Mouse (Mus musculus) brain, embryonic 14.5 days (tissue): Measurements from ENCODE around the gene Tmem216. TPM values are rescaled to one million over a fixed set of nuclear protein-coding genes. Genes with fewer than 3 reads are reported as not detected.

Experiments used
- DNase-seq: peaks from one replicate; pipeline ENCODE4 v3.0.0-alpha.2; 2011; ENCODE audit warnings: low read depth
- CTCF ChIP-seq: fragments of 200-500 bp; IDR thresholded peaks from 2 replicates; pipeline ENCODE4 v1.5.1; 2012; ENCODE audit warnings: inconsistent platforms, mild to moderate bottlenecking, moderate library complexity, borderline replicate concordance; ENCODE audit not compliant: insufficient read depth, insufficient read length; ENCODE audit errors: extremely low read depth
- POLR2A ChIP-seq: fragments of 200-500 bp; IDR thresholded peaks from 2 replicates; pipeline ENCODE4 v1.6.1; 2012; ENCODE audit warnings: mild to moderate bottlenecking, inconsistent platforms, borderline replicate concordance; ENCODE audit not compliant: poor library complexity, insufficient read depth, insufficient read length, severe bottlenecking; ENCODE audit errors: extremely low read depth
- polyA plus RNA-seq: library from polyadenylated mRNA; depleted of rRNA; stranded (reverse); fragments of >200 nt; gene quantifications from 2 replicates; pipeline ENCODE4 v1.2.3, GENCODE M21; 2012; rRNA removed

Gene Tmem216
- 40.9 and 74.9 TPM in 2 replicates for polyA plus RNA-seq

DNA sequence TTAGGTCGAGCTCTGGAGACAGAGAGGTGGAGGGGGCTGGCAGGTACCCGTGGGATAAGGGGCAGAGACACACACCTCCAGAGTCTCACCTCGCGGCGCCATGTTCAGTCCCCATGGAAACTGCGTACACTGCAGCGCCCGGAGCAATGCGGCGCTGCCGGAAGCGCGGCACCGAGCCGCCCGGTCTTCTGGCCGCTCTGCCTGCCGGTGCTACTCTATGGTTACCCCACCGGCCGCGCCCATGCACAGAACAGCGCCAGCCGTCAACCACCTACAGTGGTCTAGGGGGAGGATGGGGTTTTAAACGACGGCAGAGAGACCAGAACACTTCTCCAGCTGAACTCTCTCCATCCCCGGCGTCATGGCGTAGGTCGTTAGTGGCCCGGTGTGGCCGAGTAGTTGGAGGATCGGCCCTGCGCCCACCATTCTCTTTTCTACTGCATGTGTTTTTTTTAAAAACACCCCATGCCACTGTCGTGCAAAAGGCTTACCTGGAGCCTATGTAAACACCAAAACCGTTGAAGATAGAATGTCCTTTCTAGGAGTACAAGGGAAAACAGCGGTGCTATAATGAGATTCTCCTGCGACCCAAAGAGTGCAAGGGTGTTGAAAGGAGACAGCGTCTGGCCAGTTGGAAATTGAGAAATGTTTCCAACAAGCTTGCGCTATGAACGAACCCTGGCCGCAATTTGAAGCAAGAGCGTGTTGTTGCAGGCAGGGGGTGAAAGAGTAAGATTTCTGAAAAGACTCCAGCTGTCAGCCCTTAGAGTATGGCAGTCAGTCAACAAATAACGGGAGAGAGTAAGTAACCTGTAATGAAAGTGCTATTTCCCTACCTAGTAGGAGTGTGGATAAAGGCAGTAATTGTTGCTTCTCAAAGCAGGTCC, at the start of gene Tmem216:
Tmem216 (minus strand) TSS at position 615 of the 887 bp plus-strand sequence.
- TF ChIP-seq CTCF (no peak), POLR2A (peak; percentile 58; the same call in 1 of the 2 replicates)
- DNase-seq, result peak; percentile 95

DNA sequence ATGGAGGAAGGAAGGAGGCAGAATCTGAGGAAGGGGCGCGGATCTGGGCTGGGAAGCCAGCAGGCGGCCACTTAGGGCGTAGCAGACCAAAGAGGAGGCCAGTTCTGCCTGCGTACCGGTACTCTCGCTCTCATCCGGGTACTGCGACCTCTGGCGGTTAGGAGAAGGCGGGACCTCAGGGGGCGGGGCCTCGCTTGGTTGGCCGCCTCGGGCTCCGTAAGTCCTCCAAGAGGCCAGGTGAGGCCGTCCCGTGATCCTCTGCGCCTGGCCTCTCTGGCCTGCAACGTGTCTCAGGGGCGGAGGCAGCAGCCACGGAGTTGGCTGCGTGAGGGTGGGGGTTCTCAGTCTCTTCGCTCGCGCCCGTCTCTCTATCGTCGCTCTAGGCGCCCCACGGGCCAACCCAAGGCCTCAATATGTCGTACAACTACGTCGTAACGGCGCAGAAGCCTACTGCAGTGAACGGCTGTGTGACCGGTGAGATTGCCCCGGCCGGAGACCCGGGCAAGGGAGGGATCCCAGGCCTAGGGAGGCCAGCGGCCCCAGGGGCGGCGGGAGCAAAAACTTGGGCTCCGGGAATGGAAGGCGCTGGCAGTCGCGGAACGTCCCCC, 49.4 kb upstream of the Tmem216 start, which contains the start of the genes Ddb1 and Tkfc:
Ddb1 (plus strand) TSS at position 35 of the 608 bp plus-strand sequence.
Tkfc (minus strand) TSS at position 362 of the 608 bp plus-strand sequence.
- TF ChIP-seq POLR2A, result peak; percentile 91; the same call in 1 of the 2 replicates
- TF ChIP-seq CTCF, result peak; percentile 43
- peak; percentile 100 for DNase-seq

DNA sequence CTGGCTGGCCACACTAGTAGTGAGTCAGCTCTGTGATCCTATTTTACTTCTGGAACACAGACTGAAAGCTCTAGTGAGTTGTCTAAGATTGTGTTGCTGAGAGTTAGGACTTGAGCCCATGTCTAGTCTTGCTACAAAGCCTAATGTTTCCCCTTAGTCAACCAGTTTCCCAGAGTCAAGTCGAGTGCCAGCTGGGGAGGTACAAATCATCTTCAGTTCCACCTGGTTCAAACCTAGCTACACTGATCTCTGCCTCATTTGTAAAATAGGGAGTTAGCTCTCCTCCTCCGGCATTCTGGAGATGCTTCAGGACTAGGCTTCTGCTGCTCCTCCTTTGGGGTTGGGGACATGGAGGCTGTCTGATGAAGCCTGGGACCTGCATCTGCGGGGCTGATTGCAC, 48.5 kb upstream of the Tmem216 start:
- no peak for DNase-seq
- TF ChIP-seq CTCF (no peak), POLR2A (no peak)

DNA sequence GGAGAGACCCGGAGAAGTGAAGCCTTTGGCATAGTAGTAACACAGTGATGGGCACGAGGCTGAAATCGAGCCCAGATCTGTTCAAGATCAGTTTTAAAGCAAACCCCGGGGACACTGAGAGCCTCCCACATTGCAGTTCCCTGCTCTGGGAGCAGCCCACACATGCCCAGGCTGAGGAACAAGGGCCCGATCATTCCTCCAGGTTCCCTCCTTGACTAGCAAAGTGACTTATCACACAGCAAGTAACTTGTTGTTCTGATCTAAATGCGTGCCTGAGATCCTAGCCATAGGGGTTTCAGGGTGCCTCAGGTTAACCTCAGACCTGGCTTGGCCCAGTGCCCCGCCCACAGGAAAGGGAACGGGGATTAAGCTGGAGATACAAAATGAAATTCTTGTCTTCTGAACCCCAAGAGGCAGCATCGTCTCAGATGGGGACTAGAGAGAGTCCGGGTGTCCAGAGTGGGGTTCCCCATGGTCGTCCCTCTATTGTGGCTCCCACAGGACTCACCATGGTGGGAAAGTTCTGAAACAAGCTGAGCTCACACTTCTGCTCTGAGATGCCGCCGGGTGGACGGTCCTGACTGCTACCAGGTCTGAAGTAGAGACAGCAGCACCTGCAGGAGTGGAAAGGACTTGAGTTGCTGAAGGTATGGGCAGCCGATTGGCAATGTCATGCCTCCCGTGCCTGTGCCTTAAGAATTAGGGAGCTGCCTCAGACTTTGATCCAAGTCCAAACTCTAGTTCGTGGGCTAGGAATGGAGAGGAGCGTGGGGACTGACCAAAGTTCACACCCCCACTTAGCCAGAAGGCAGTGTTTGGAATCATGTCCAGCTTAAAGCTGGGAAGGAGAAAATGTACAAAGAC, 47.9 kb upstream of the Tmem216 start:
- TF ChIP-seq CTCF (no peak), POLR2A (no peak)
- DNase-seq, result no peak

DNA sequence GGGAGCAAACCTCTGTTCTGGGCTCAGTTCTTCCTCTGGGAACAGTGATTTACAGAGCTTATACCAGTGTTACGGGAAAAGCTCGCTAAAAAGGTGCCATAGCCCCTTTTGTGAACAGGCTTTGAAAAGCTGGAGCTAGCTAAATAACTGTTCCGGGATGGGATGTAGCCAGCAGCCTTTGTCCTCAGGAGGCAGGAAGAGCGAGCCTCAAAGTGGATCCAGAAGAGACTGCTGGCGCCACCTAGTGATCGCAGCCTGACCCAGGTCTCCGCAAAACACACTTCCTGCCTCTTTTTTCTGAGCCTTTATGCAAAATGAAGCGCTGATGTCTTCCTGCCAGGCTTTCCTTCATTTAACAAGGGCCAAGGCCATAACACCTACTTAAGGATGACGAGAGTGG, 46.7 kb upstream of the Tmem216 start:
- TF ChIP-seq POLR2A (peak; percentile 73; the same call in 1 of the 2 replicates), CTCF (peak; percentile 98)
- peak; percentile 96 for DNase-seq

DNA sequence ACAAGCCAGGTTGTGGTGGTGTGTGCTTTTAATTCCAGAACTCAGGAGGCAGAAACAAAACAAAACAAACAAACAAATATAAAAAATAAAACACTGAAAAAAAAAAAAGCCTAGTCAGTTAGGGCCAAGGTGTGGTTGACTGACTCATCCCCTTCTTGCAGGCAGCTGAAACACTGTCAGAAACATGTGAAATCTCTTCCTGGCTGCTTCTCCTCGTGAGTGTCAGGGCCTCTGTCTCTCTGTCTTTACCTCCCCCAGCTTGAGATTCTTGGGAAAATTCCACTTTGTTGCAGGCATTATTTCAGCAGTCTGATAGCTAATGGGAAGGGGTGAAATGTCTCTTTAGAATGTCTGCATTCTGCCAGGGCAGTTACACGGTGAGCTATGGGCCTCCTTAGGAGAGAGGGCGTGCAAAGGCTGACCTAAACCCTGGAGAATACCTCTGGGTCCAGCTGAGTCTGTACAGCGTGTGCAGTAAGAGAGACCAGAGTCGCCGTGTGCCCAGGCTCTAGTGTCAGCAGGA, 46.3 kb upstream of the Tmem216 start:
- no peak for TF ChIP-seq POLR2A
- no peak for TF ChIP-seq CTCF
- DNase-seq, result no peak

DNA sequence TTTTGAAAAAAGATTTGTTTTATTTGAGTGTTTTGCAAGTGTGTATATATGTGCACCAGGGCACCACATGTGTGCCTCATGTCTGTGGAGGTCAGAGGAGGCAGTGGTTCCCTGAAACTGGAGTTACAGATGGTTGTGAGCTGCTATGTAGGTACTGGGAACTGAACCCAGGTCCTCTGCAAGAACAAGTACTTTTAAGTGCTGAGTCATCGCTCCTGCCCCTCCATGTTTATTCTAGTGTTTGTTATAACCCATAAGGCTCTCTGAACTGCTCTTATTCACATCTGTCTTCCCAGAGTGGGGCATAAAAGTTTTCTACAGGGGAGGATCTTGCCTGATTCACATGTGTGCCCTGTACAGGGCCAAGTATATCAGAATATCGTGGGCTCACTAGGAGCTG, 43.6 kb upstream of the Tmem216 start:
- TF ChIP-seq CTCF (no peak), POLR2A (no peak)
- DNase-seq, result no peak

DNA sequence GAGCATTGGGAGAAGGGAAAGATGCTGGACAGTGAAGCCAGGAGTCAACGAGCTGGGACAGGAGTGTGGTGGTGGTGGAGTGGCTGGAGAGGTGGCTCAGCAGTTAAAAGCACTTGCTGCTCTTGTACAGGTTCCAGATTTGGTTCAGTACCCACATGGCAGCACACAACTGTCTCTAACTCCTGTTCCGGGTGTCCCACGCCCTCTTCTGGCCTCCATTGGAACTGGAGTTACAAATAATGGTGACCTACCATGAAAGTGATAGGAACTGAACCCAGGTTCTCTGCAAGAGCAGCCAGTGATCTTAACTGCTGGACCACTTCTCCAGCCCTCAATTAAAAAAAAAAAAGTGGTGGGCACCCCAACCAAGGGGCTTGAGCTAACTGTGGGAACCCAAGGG, 42.1 kb upstream of the Tmem216 start:
- no peak for DNase-seq
- TF ChIP-seq POLR2A, result no peak
- TF ChIP-seq CTCF, result peak; percentile 19; the same call in 1 of the 2 replicates

DNA sequence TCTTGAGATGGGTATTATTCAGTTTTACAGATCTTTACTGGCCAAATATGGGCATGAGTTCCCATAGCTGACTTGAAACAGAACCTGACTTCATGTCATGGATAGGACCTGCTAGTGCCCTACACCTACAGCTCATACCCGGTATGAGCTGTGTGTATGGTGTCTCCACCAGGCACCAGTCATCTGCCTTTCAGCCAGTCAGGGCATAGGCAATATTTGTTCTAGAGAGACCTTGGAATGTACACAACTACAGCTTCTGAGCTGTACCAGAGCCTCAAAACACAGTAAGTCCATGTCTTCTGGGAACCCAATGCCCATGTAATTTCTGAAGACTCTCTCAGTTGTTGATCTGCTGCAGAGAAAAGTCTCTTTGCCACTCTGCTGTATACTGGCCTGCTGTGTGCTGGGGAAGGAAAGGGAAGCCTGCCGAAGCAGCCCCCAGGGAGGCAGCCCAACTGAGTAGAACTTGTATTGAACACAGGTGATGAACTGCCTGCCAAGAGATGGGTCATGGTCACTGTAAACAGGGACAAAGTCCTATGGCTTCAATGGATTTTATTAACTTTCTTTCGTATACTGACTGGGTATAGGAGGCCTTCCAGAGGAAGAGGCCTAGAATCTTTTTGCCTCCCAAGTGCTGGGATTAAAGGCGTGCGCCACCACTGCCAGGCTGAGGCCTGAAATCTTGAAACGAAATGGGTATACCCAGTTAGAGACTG, 35.8 kb upstream of the Tmem216 start:
- DNase-seq, result no peak
- TF ChIP-seq POLR2A (no peak), CTCF (no peak)

DNA sequence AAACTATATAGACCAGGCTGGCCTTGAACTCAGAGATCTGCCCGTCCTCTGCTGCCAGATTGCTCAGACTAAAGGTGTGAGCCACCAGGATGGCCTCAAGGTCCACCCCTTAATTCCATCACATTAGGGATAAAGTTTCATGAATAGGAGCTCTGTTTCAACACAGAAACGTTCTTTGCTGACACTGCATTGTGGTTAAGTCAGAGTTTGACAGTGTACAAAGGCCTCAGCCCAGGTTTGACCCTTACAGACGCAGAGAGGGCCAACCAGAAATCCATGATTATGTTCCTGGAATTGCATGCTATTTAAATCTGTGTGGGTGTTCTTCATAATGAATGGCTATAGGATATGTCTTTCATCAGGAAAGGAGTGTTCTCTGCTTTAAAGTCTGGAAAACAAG, 34.3 kb upstream of the Tmem216 start:
- TF ChIP-seq POLR2A (no peak), CTCF (no peak)
- no peak for DNase-seq
